In the genomic region with DNA sequence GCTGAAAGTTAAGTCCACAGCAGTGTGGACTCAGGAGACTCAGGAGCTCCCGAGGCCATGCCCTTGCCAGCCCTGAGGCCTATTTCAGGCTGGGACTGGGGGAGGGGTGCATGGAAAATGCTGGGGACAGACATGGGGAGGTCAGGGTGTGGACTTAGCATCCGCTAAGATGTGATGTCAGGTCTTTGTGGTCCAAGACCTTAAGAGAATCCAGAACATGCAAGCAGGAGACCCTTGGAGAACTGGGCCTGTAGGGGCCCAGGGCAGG, we compare ENCODE assay signal across 15 mouse cellular contexts. TPM values are rescaled to one million over a fixed set of nuclear protein-coding genes. Genes with fewer than 3 reads are reported as not detected.
"Had no signal": no experiment of that assay in that cellular context is flagged by ENCODE, and none has a peak within 500 bp of the region (broad histone marks: within the 10 kb centered on the region; RNA-seq: fewer than 3 reads in every experiment).

No protein-coding gene starts in this region.

- H3K4me3 ChIP-seq: kidney, embryonic 15.5 days; left cerebral cortex, adult 2 months; limb, embryonic 15.5 days; liver, embryonic 12.5 days; lung, embryonic 15.5 days; megakaryocyte, embryonic 14.5 days; midbrain, embryonic 12.5 days had no signal

- H3K9ac ChIP-seq: kidney, embryonic 15.5 days; limb, embryonic 15.5 days; liver, embryonic 12.5 days; lung, embryonic 15.5 days; midbrain, embryonic 12.5 days had no signal

- H3K27me3 ChIP-seq: kidney, embryonic 15.5 days; limb, embryonic 15.5 days; liver, embryonic 12.5 days; lung, embryonic 15.5 days had no signal

- H3K4me2 ChIP-seq: kidney, embryonic 15.5 days; limb, embryonic 15.5 days; liver, embryonic 12.5 days; lung, embryonic 15.5 days; midbrain, embryonic 12.5 days had no signal

- ATAC-seq: liver, embryonic 12.5 days; midbrain, embryonic 16.5 days had no signal

- H3K36me3 ChIP-seq: kidney, embryonic 15.5 days; lung, embryonic 15.5 days; midbrain, embryonic 12.5 days had no signal

- DNase-seq: kidney, postnatal 14 days; lung, postnatal 14 days; right cerebral cortex, postnatal 14 days; spleen, adult 18-20 months; thymus, adult 18-20 months; thymus, postnatal 14 days had no signal

- H3K9me3 ChIP-seq: kidney, embryonic 15.5 days; limb, embryonic 15.5 days; liver, embryonic 12.5 days; lung, embryonic 15.5 days; megakaryocyte, embryonic 14.5 days; midbrain, embryonic 12.5 days had no signal

- H3K27ac ChIP-seq: kidney, embryonic 15.5 days; left cerebral cortex, adult 2 months; limb, embryonic 15.5 days; lung, embryonic 15.5 days; macrophage; midbrain, embryonic 12.5 days had no signal

RNA-seq across cellular contexts. Expression of a gene that starts 42.4 kb away (rescaled TPM):
- polyA plus RNA-seq: macrophage had no signal
